Mouse (Mus musculus) embryonic facial prominence, embryonic 13.5 days (tissue): ENCODE measurements at regions not wholly inside any gene's neighbourhood (a gene's known extent, or its start where the extent isn't known, plus 50 kb on each side); places are given as distances from the start of the nearest gene placed in this dataset.

ENCODE experiments used
- ATAC-seq: fragments of 200-750 bp; cut with Nextera tagmentation; 2 replicates; pipeline ENCODE4 v1.8.0; 2017; ENCODE audit warnings: low read depth; ENCODE audit not compliant: insufficient number of reproducible peaks, insufficient read depth, low FRiP score, low TSS enrichment
- H3K27ac ChIP-seq: fragments of 300-500 bp; sonication (generic); 2 replicates; pipeline ENCODE4 v1.5.1; 2015; ENCODE audit warnings: moderate library complexity, mild to moderate bottlenecking, inconsistent platforms
- H3K27me3 ChIP-seq: fragments of 300-500 bp; sonication (generic); 2 replicates; pipeline ENCODE4 v1.6.1; 2015; ENCODE audit warnings: mild to moderate bottlenecking, inconsistent platforms
- H3K36me3 ChIP-seq: fragments of 300-500 bp; sonication (generic); 2 replicates; pipeline ENCODE4 v1.6.1; 2015; ENCODE audit warnings: mild to moderate bottlenecking, inconsistent platforms
- H3K4me1 ChIP-seq: fragments of 300-500 bp; sonication (generic); 2 replicates; pipeline ENCODE4 v1.6.1; 2015; ENCODE audit warnings: inconsistent platforms
- H3K4me2 ChIP-seq: fragments of 300-500 bp; sonication (generic); 2 replicates; pipeline ENCODE4 v1.6.1; 2015; ENCODE audit warnings: moderate library complexity, mild to moderate bottlenecking, inconsistent platforms
- H3K4me3 ChIP-seq: fragments of 300-500 bp; sonication (generic); 2 replicates; pipeline ENCODE4 v1.5.1; 2015; ENCODE audit warnings: mild to moderate bottlenecking, inconsistent platforms
- H3K9ac ChIP-seq: fragments of 300-500 bp; sonication (generic); 2 replicates; pipeline ENCODE4 v1.6.1; 2015; ENCODE audit warnings: mild to moderate bottlenecking, inconsistent platforms
- H3K9me3 ChIP-seq: fragments of 300-500 bp; sonication (generic); 2 replicates; pipeline ENCODE4 v1.6.1; 2016; ENCODE audit warnings: inconsistent platforms
- WGBS: fragments of 180-500 bp; shearing (Covaris S2); methylation state at CpG from one replicate; pipeline ENCODE4 v1.1.7; 2015; ENCODE audit warnings: mixed read lengths; 5-methylcytosine and 5-hydroxymethylcytosine counted together

DNA sequence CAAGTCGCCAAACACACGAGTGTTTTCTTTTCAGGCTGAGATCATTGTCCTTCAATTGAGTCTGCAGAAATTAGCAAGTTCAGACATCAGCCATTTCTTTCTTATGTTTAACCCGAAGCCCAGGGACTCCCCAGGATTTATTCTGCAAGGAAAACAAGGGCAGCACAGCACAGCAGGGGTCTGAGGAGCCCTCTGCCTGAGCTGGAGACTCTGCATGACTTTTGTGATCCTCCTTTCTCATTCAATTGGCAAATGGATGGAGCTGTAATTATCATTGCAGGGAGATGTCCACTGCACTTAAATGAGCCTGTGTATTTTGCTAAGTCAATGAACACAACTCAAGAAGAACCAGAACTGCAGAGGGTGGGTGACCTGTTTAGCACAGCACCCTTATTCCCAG, 417.6 kb upstream of the Etaa1 start:
- Histone ChIP-seq H3K9ac (no peak overlapping the region), H3K36me3 (no peaks in the 10 kb centered on the region), H3K27ac (no peak overlapping the region), H3K4me3 (no peak overlapping the region), H3K27me3 (no peaks in the 10 kb centered on the region), H3K9me3 (no peaks in the 10 kb centered on the region), H3K4me1 (no peaks in the 10 kb centered on the region), H3K4me2 (no peak overlapping the region)
- 27% methylated on average over 3 of the region's 3 CpGs for WGBS
- no peak for ATAC-seq

DNA sequence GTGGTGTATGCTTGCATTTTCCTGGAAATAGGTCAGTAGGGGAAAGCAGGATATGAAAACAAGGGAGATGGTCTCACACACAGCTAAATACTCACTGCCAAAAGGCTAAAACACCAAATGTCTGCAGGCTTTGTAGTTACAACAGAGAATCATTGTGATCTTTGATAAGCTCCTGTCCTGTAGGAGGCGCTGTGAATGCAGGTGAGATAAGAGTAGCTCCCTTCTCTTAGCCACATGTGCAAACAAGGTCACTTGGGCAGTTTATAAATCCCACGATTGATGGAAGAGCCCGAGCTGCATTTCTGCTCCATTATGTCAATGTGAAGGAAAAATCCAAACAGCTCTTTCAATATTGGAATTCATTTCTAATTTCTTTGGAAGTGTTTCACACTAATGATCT, 417.2 kb upstream of the Etaa1 start:
- H3K9ac ChIP-seq = no peak overlapping the region
- no peak overlapping the region for H3K27ac ChIP-seq
- no peaks in the 10 kb centered on the region for H3K36me3 ChIP-seq
- H3K27me3 ChIP-seq = no peaks in the 10 kb centered on the region
- H3K4me3 ChIP-seq = no peak overlapping the region
- H3K4me1 ChIP-seq = no peaks in the 10 kb centered on the region
- H3K9me3 ChIP-seq = no peaks in the 10 kb centered on the region
- no peak overlapping the region for H3K4me2 ChIP-seq
- no peak for ATAC-seq
- WGBS = 16% methylated on average over 3 of the region's 3 CpGs

DNA sequence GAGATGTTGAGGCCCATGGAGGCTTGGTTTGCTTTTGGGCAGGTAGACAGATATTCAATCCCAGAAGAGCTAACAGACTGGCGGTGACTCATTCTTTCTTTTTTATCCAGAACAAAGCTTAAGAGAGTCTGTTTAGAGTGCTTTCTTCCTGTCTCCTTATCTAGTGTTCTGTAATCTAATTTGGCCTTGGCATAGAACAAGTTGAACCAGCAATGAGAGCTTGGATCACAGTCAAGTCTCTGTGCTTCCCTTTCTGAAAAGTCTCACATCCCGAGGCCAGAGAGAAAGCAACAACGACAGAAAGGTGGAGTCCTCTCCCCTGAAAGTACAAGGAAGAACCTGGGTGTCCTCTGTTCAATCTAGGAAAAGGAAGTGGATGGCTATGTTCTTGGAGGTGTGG, 401.2 kb upstream of the Etaa1 start:
- Histone ChIP-seq H3K27me3 (no peaks in the 10 kb centered on the region), H3K9me3 (no peaks in the 10 kb centered on the region), H3K36me3 (no peaks in the 10 kb centered on the region), H3K9ac (no peak overlapping the region), H3K4me2 (no peak overlapping the region), H3K27ac (no peak overlapping the region), H3K4me1 (no peaks in the 10 kb centered on the region), H3K4me3 (no peak overlapping the region)
- ATAC-seq = no peak
- 69% methylated on average over 3 of the region's 3 CpGs for WGBS

DNA sequence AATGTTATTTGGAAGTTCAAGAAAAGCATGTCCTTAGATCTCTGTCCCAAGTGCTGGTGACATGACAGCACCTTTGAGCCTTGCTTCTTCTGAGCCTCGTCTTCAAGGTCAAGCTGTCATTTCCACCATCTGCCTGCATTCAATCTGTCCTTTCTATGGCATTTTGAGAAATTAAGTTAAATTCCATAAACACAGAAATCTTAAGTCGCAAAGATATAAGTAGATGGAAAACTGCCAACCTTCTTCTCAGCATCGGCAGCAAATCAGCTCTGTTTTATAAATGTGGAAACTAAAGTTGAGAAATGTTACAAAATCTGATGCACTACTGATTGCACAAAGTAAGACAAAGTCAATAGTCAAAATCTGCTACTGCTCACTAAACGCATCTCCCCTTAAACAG, 400.5 kb upstream of the Etaa1 start:
- no peaks in the 10 kb centered on the region for H3K9me3 ChIP-seq
- no peak overlapping the region for H3K27ac ChIP-seq
- no peak for ATAC-seq
- H3K4me3 ChIP-seq = no peak overlapping the region
- no peaks in the 10 kb centered on the region for H3K27me3 ChIP-seq
- no peak overlapping the region for H3K4me2 ChIP-seq
- no peaks in the 10 kb centered on the region for H3K4me1 ChIP-seq
- no peak overlapping the region for H3K9ac ChIP-seq
- H3K36me3 ChIP-seq = no peaks in the 10 kb centered on the region
- 64% methylated on average over 4 of the region's 4 CpGs for WGBS

DNA sequence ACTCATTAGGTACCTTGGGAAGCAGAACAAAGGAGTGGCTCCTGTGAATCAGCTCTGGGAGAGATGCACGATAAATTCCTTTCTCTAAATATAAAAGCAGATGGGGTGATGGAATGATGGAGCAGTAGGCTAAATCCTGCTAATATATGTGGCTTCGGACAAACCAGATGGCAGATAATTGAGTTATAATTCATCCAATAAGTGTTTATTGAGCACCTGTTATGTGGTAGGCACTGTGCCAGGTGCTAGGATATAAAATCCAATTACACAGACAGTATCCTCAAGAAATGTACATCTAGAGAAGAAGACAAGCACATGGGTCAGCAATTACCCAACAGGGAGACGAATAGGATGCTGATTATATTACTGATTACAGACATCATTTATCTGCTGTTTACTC, 394.2 kb upstream of the Etaa1 start:
- Histone ChIP-seq H3K36me3 (no peaks in the 10 kb centered on the region), H3K9me3 (no peaks in the 10 kb centered on the region), H3K9ac (no peak overlapping the region), H3K27ac (no peak overlapping the region), H3K27me3 (no peaks in the 10 kb centered on the region), H3K4me1 (no peaks in the 10 kb centered on the region), H3K4me2 (no peak overlapping the region), H3K4me3 (no peak overlapping the region)
- 79% methylated on average over 3 of the region's 3 CpGs for WGBS
- no peak for ATAC-seq

DNA sequence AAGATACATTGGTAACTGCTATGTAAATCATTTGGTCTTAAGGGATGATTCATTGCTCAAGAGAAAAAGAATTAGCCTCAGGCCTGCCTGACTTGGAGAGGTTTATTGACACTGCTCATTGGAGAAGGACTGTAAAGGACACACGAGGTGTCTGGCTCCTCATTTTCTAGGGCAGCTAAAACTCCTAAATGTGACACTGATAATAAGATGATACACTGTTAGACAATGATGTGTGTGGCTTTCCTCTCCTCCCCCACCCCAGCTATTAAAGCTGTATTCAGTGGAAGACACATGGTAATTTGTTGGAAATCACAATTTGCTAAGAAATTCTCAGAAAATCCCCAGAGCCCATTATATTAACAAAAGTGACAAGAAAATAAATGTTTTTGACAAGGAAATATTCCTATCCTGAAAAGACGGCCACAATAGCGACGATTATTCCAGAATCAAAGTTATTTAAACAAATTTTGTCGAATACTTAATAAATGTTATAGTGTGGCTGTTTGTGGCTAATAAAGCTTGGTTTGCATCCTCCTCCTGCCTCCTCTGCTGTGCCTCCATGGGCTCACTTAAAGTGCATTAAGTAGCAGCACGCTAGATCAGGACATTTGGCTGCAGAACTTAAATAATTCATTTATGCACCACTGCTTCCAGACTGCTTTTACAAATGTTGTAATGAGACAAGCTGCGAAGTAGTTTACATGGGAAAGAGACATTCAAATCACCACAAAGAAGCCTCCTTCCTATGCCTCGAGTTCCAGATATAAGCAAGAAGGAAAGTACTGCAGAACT, 360.0 kb upstream of the Etaa1 start:
- Histone ChIP-seq H3K9ac (no peak overlapping the region), H3K9me3 (no peaks in the 10 kb centered on the region), H3K4me1 (no peaks in the 10 kb centered on the region), H3K4me3 (no peak overlapping the region), H3K27me3 (no peaks in the 10 kb centered on the region), H3K27ac (no peak overlapping the region), H3K36me3 (no peaks in the 10 kb centered on the region), H3K4me2 (no peak overlapping the region)
- no peak for ATAC-seq
- 65% methylated on average over 8 of the region's 8 CpGs for WGBS

DNA sequence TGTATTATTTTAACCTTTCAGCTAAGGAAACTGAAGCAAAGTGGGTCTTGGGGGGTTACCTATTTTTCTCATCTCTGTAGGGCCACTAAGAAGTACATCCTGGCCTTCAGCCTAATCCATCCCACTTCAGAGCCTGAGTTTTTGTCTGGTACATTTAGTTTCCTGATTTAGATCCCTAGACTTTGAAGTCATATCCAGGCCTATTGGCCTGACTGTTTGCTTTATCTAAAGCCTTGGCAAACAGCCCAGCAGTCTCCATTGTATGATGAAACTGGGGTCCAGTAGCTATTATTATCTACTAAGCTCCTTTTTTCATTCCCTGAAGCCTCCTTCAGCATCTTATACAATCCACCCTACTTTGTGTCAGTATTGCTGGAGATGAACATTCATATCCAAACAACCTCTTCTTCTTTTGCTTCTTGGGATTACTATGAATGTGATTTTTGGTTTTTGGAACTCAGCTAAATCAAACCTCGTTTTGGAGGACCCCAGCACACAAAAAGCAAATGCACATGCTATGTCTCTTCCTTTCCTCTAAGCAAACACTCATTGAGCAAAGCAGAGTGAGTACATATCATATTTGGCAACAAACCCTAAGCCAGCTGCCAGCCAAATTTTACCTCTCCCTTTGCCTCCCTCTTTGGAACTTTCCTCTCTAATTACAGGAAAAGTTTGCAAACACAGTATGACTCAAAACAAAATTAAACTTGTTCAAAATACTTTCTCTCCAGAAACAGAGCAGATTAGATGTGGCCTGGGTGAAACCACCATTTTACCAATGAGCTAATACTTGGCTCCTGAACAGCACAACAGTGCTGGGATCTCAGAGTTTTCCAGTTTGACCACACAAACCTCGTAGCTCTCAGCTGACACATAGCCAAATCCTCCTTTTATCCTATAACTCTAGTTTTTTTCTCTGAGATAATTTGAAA, 342.8 kb upstream of the Etaa1 start:
- no peak overlapping the region for H3K27ac ChIP-seq
- ATAC-seq = no peak
- H3K4me2 ChIP-seq = no peak overlapping the region
- no peaks in the 10 kb centered on the region for H3K4me1 ChIP-seq
- no peaks in the 10 kb centered on the region for H3K36me3 ChIP-seq
- 52% methylated on average over 2 of the region's 2 CpGs for WGBS
- no peaks in the 10 kb centered on the region for H3K9me3 ChIP-seq
- H3K9ac ChIP-seq = no peak overlapping the region
- no peak overlapping the region for H3K4me3 ChIP-seq
- H3K27me3 ChIP-seq = no peaks in the 10 kb centered on the region

DNA sequence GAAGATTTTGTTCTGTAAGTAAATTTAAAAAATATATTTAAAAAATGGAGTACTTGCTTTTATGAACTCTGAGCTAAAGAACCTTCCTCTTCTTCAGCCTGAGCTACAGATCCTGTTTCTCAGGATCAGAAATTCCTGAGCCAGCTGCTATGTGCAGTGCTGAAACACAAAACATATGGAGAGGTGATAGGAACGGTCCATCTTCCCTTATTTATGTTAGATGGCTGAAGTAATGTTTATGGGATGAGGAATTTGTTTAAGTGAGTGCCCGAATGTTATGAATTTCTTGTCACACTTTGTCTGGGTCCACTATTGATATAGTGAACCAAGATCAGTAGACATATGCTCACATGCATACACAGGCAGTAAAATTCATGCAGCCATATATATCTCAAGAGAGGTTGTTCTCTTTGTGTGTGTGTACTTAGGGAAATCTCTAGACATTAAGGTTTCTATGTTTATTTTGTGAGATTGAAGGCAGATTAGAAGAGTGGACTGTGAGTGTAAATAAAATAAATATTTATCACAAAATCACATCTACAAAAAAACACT, 325.0 kb upstream of the Etaa1 start:
- no peak for ATAC-seq
- WGBS = 53% methylated on average over 2 of the region's 2 CpGs
- H3K4me3 ChIP-seq = no peak overlapping the region

DNA sequence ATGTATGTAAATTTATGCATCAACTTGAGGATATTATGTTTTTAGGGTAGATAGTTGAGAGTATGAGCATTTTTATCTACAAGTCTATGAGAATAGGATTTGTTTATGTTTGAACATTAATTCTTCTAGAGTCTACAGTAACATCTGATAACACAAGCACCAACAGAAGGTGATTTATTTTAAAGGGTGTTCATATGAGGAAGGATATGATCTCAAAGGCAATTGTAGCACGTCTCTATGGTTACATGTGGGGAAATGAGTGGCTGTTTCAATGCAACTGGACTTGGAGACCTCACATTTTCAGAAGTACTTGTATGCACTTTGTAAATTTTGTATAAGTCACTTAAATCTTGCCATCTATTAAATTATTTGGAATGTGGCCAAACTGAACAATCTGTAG, 318.7 kb upstream of the Etaa1 start:
- Histone ChIP-seq H3K27ac (no peak overlapping the region), H3K9ac (no peak overlapping the region), H3K4me3 (no peak overlapping the region), H3K36me3 (no peaks in the 10 kb centered on the region), H3K4me2 (no peak overlapping the region), H3K4me1 (no peaks in the 10 kb centered on the region), H3K27me3 (no peaks in the 10 kb centered on the region), H3K9me3 (no peaks in the 10 kb centered on the region)
- 75% methylated on average over 1 of the region's 1 CpGs for WGBS
- ATAC-seq = no peak

More for the DNA sequence above, 325.0 kb upstream of the Etaa1 start:
- Histone ChIP-seq H3K27ac (no peak overlapping the region), H3K4me2 (no peak overlapping the region), H3K4me1 (no peaks in the 10 kb centered on the region), H3K9me3 (no peaks in the 10 kb centered on the region), H3K9ac (no peak overlapping the region), H3K27me3 (no peaks in the 10 kb centered on the region), H3K36me3 (no peaks in the 10 kb centered on the region)

DNA sequence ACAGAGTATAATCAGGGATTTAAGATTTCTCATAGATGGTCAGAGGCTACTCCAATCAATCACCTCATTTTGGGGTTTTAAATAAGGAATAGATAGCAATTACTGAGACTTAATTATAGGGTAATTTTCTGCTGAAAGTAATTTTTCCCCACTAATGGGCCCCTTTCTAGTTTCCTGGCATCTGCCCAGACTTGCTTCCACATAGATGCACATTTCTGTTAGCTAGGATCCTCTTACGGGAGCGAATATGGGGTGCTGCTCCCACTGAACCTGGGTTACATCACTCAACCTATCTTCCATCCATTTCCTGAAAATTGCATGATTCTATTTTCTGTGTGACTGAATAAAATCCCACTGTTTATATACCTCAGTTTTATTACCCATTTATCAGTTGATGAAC, 312.5 kb upstream of the Etaa1 start:
- WGBS = 79% methylated on average over 2 of the region's 2 CpGs

DNA sequence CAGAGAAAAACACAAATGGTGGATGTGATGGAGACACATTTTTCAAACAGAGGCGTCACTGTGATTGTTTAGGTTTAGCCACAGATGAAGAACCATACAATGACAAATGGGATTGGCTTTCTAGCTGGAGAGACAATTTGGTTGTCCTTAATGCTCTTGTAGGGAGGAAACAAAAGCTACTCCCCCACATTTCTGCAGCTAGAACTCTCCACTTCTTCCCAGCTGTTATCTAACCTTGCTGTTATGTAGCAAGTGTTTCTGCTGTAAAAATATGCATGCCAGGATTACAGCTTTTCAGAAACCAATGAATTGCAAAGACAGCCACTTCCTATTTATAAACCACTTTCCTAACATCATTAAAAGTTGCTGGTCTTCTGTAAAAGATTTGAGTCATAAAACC, 309.2 kb upstream of the Etaa1 start:
- WGBS = 90% methylated on average over 1 of the region's 1 CpGs
- Histone ChIP-seq H3K27ac (no peak overlapping the region), H3K9ac (no peak overlapping the region), H3K36me3 (no peaks in the 10 kb centered on the region), H3K4me2 (no peak overlapping the region), H3K4me3 (no peak overlapping the region), H3K4me1 (no peaks in the 10 kb centered on the region), H3K27me3 (no peaks in the 10 kb centered on the region), H3K9me3 (no peaks in the 10 kb centered on the region)
- no peak for ATAC-seq

More for the DNA sequence above, 312.5 kb upstream of the Etaa1 start:
- H3K27me3 ChIP-seq = no peaks in the 10 kb centered on the region
- no peaks in the 10 kb centered on the region for H3K4me1 ChIP-seq
- H3K36me3 ChIP-seq = no peaks in the 10 kb centered on the region
- no peak overlapping the region for H3K27ac ChIP-seq
- H3K9ac ChIP-seq = no peak overlapping the region
- H3K4me3 ChIP-seq = no peak overlapping the region
- H3K9me3 ChIP-seq = no peaks in the 10 kb centered on the region
- no peak overlapping the region for H3K4me2 ChIP-seq
- no peak for ATAC-seq

DNA sequence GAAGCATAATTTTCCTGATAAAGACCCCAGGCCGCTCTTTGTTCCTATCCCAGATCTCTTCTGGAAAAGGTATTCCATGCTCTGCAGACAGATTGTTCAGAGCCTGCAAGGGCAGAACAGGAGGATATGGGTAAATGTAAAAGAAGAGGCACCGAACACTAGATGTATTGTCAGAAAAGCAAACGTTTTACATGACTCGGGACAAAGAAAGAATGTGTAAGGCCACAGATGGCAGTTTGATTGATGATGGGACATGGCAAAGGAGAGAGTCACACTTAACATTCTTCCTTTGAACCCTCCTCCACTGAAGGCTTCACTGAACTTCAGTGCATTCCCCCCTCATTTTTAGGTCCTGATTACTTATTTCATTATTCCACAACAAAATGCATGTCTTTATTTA, 295.6 kb upstream of the Etaa1 start:
- no peaks in the 10 kb centered on the region for H3K9me3 ChIP-seq
- H3K9ac ChIP-seq = no peak overlapping the region
- no peak overlapping the region for H3K4me2 ChIP-seq
- no peak overlapping the region for H3K4me3 ChIP-seq
- no peak overlapping the region for H3K27ac ChIP-seq
- no peaks in the 10 kb centered on the region for H3K4me1 ChIP-seq
- no peaks in the 10 kb centered on the region for H3K27me3 ChIP-seq
- no peak for ATAC-seq
- no peaks in the 10 kb centered on the region for H3K36me3 ChIP-seq
- 51% methylated on average over 4 of the region's 4 CpGs for WGBS
